Mouse (Mus musculus): ENCODE results near the gene Dcbld2. TPM values are rescaled to one million over a fixed set of nuclear protein-coding genes. Genes with fewer than 3 reads are reported as not detected.
A peak's percentile ranks its signal among the peaks of the same experiment; 100 is the strongest.

Dcbld2 gene
- polyA plus RNA-seq, 1 experiment from 2014 or later = 8.7 TPM

- no peaks in the 10 kb centered on the region for H3K36me3 ChIP-seq (replicated peaks; ENCODE audit: control insufficient read depth, insufficient read depth)
- H3K4me1 ChIP-seq (replicated peaks; ENCODE audit: control insufficient read depth, insufficient read depth, low read length) = peaks cover 9% of the 10 kb centered on the region
- DNase-seq (ENCODE audit: low spot score) = no peak
- no peak overlapping the region for H3K9ac ChIP-seq
- H3K4me2 ChIP-seq (replicated peaks) = no peak overlapping the region
- H3K27ac ChIP-seq = no peak overlapping the region
- H3K27me3 ChIP-seq (ENCODE audit: control insufficient read depth, insufficient read depth, low read length) = no peaks in the 10 kb centered on the region
- ATAC-seq (ENCODE audit: low FRiP score) = no peak
- no peak overlapping the region for H3K4me3 ChIP-seq (replicated peaks; ENCODE audit: low read length)
- WGBS = 30% methylated on average over 7 of the region's 7 CpGs
- no peaks in the 10 kb centered on the region for H3K9me3 ChIP-seq (ENCODE audit: control insufficient read depth, low read length)
Measured at GRCm38 (mm10) chr16:58404665-58405064, 3.6 kb upstream of the Dcbld2 start.

- H3K27me3 ChIP-seq (ENCODE audit: control insufficient read depth, insufficient read depth, low read length) = no peaks in the 10 kb centered on the region
- H3K27ac ChIP-seq = 0 out of 2 replicates have a peak overlapping the region, but pooled peaks have one; percentile 5
- H3K4me2 ChIP-seq (replicated peaks) = no peak overlapping the region
- H3K4me3 ChIP-seq (replicated peaks; ENCODE audit: low read length) = no peak overlapping the region
- H3K4me1 ChIP-seq (replicated peaks; ENCODE audit: control insufficient read depth, insufficient read depth, low read length) = peaks cover 13% of the 10 kb centered on the region
- H3K9ac ChIP-seq = no peak overlapping the region
- no peaks in the 10 kb centered on the region for H3K36me3 ChIP-seq (replicated peaks; ENCODE audit: control insufficient read depth, insufficient read depth)
- WGBS = 85% methylated on average over 4 of the region's 4 CpGs
- ATAC-seq (ENCODE audit: low FRiP score) = no peak
- no peaks in the 10 kb centered on the region for H3K9me3 ChIP-seq (ENCODE audit: control insufficient read depth, low read length)
- DNase-seq (ENCODE audit: low spot score) = no peak
Measured at GRCm38 (mm10) chr16:58405271-58405670, 3.0 kb upstream of the Dcbld2 start.

GRCm38 (mm10) chr16:58408487-58409281 lies 441 bp downstream of the Dcbld2 start:
- Histone ChIP-seq H3K27me3 (ENCODE audit: control insufficient read depth, insufficient read depth, low read length) (no peaks in the 10 kb centered on the region), H3K4me2 (replicated peaks) (peak overlapping the region; percentile 76), H3K27ac (peak overlapping the region; percentile 91), H3K36me3 (replicated peaks; ENCODE audit: control insufficient read depth, insufficient read depth) (no peaks in the 10 kb centered on the region), H3K4me3 (replicated peaks; ENCODE audit: low read length) (peak overlapping the region; percentile 87), H3K9me3 (ENCODE audit: control insufficient read depth, low read length) (no peaks in the 10 kb centered on the region), H3K9ac (peak overlapping the region; percentile 85), H3K4me1 (replicated peaks; ENCODE audit: control insufficient read depth, insufficient read depth, low read length) (peaks cover 19% of the 10 kb centered on the region)
- ATAC-seq (ENCODE audit: low FRiP score) (peak; percentile 79), DNase-seq (ENCODE audit: low spot score) (peak; percentile 39)
- under 1% methylated on average over 59 of the region's 89 CpGs for WGBS

GRCm38 (mm10) chr16:58409825-58410224 lies 1.6 kb downstream of the Dcbld2 start:
- Histone ChIP-seq H3K4me1 (replicated peaks; ENCODE audit: control insufficient read depth, insufficient read depth, low read length) (peaks cover 17% of the 10 kb centered on the region), H3K9ac (peak overlapping the region; percentile 85), H3K27ac (no peak overlapping the region), H3K9me3 (ENCODE audit: control insufficient read depth, low read length) (no peaks in the 10 kb centered on the region), H3K4me3 (replicated peaks; ENCODE audit: low read length) (peak overlapping the region; percentile 87), H3K36me3 (replicated peaks; ENCODE audit: control insufficient read depth, insufficient read depth) (no peaks in the 10 kb centered on the region), H3K27me3 (ENCODE audit: control insufficient read depth, insufficient read depth, low read length) (no peaks in the 10 kb centered on the region), H3K4me2 (replicated peaks) (peak overlapping the region; percentile 76)
- ATAC-seq (ENCODE audit: low FRiP score) (no peak), DNase-seq (ENCODE audit: low spot score) (no peak)
- 46% methylated on average over 7 of the region's 7 CpGs for WGBS

GRCm38 (mm10) chr16:58414801-58415200 lies 6.6 kb downstream of the Dcbld2 start:
- Histone ChIP-seq H3K36me3 (replicated peaks; ENCODE audit: control insufficient read depth, insufficient read depth) (no peaks in the 10 kb centered on the region), H3K4me3 (replicated peaks; ENCODE audit: low read length) (no peak overlapping the region), H3K27ac (no peak overlapping the region), H3K4me1 (replicated peaks; ENCODE audit: control insufficient read depth, insufficient read depth, low read length) (peaks cover 8% of the 10 kb centered on the region), H3K4me2 (replicated peaks) (no peak overlapping the region), H3K9ac (no peak overlapping the region), H3K27me3 (ENCODE audit: control insufficient read depth, insufficient read depth, low read length) (no peaks in the 10 kb centered on the region), H3K9me3 (ENCODE audit: control insufficient read depth, low read length) (no peaks in the 10 kb centered on the region)
- WGBS = 96% methylated on average over 4 of the region's 4 CpGs
- DNase-seq (ENCODE audit: low spot score) (no peak), ATAC-seq (ENCODE audit: low FRiP score) (no peak)

GRCm38 (mm10) chr16:58415500-58415899 lies 7.3 kb downstream of the Dcbld2 start:
- no peaks in the 10 kb centered on the region for H3K27me3 ChIP-seq (ENCODE audit: control insufficient read depth, insufficient read depth, low read length)
- H3K4me2 ChIP-seq (replicated peaks) = no peak overlapping the region
- no peaks in the 10 kb centered on the region for H3K36me3 ChIP-seq (replicated peaks; ENCODE audit: control insufficient read depth, insufficient read depth)
- peaks cover 6% of the 10 kb centered on the region for H3K4me1 ChIP-seq (replicated peaks; ENCODE audit: control insufficient read depth, insufficient read depth, low read length)
- H3K9ac ChIP-seq = no peak overlapping the region
- no peaks in the 10 kb centered on the region for H3K9me3 ChIP-seq (ENCODE audit: control insufficient read depth, low read length)
- H3K27ac ChIP-seq = no peak overlapping the region
- 95% methylated on average over 2 of the region's 2 CpGs for WGBS
- ATAC-seq (ENCODE audit: low FRiP score) = peak; percentile 39; the same call in 1 of the 2 replicates
- DNase-seq (ENCODE audit: low spot score) = no peak
- no peak overlapping the region for H3K4me3 ChIP-seq (replicated peaks; ENCODE audit: low read length)

GRCm38 (mm10) chr16:58421696-58422354 lies 13.6 kb downstream of the Dcbld2 start:
- Histone ChIP-seq H3K36me3 (replicated peaks; ENCODE audit: control insufficient read depth, insufficient read depth) (no peaks in the 10 kb centered on the region), H3K4me3 (replicated peaks; ENCODE audit: low read length) (no peak overlapping the region), H3K4me1 (replicated peaks; ENCODE audit: control insufficient read depth, insufficient read depth, low read length) (0 out of 2 replicates have a peak, but pooled peaks cover 5% of the 10 kb centered on the region), H3K9me3 (ENCODE audit: control insufficient read depth, low read length) (no peaks in the 10 kb centered on the region), H3K27ac (no peak overlapping the region), H3K27me3 (ENCODE audit: control insufficient read depth, insufficient read depth, low read length) (no peaks in the 10 kb centered on the region), H3K4me2 (replicated peaks) (no peak overlapping the region), H3K9ac (no peak overlapping the region)
- ATAC-seq (ENCODE audit: low FRiP score) (no peak), DNase-seq (ENCODE audit: low spot score) (peak; percentile 38)
- 48% methylated on average over 11 of the region's 11 CpGs for WGBS

- Histone ChIP-seq H3K27me3 (ENCODE audit: control insufficient read depth, insufficient read depth, low read length) (no peaks in the 10 kb centered on the region), H3K9me3 (ENCODE audit: control insufficient read depth, low read length) (no peaks in the 10 kb centered on the region), H3K27ac (no peak overlapping the region), H3K4me2 (replicated peaks) (no peak overlapping the region), H3K4me3 (replicated peaks; ENCODE audit: low read length) (no peak overlapping the region), H3K9ac (no peak overlapping the region), H3K4me1 (replicated peaks; ENCODE audit: control insufficient read depth, insufficient read depth, low read length) (no peaks in the 10 kb centered on the region), H3K36me3 (replicated peaks; ENCODE audit: control insufficient read depth, insufficient read depth) (peaks cover 18% of the 10 kb centered on the region)
- WGBS = 77% methylated on average over 7 of the region's 7 CpGs
- DNase-seq (ENCODE audit: low spot score) (no peak), ATAC-seq (ENCODE audit: low FRiP score) (no peak)
Measured at GRCm38 (mm10) chr16:58430246-58430645, 22.0 kb downstream of the Dcbld2 start.

GRCm38 (mm10) chr16:58432384-58432783 lies 24.1 kb downstream of the Dcbld2 start:
- H3K27ac ChIP-seq = no peak overlapping the region

More at GRCm38 (mm10) chr16:58432384-58432783, 24.1 kb downstream of the Dcbld2 start:
- Histone ChIP-seq H3K36me3 (replicated peaks; ENCODE audit: control insufficient read depth, insufficient read depth) (peaks cover 28% of the 10 kb centered on the region), H3K4me3 (replicated peaks; ENCODE audit: low read length) (no peak overlapping the region), H3K9ac (no peak overlapping the region), H3K9me3 (ENCODE audit: control insufficient read depth, low read length) (no peaks in the 10 kb centered on the region), H3K27me3 (ENCODE audit: control insufficient read depth, insufficient read depth, low read length) (no peaks in the 10 kb centered on the region), H3K4me1 (replicated peaks; ENCODE audit: control insufficient read depth, insufficient read depth, low read length) (no peaks in the 10 kb centered on the region), H3K4me2 (replicated peaks) (no peak overlapping the region)
- ATAC-seq (ENCODE audit: low FRiP score) (no peak), DNase-seq (ENCODE audit: low spot score) (no peak)
- 95% methylated on average over 1 of the region's 1 CpGs for WGBS
